Mouse (Mus musculus): ENCODE measurements around the gene Lnpep. TPM values are rescaled to one million over a fixed set of nuclear protein-coding genes. Genes with fewer than 3 reads are reported as not detected.

Gene Lnpep
- polyA plus RNA-seq, 1 experiment from 2014 or later, result 6.3 TPM

- no peak for DNase-seq (ENCODE audit: extremely low spot score, low spot score)
- H3K4me1 ChIP-seq, result peaks cover 17% of the 10 kb centered on the region
- H3K27ac ChIP-seq, result no peak overlapping the region
- H3K9me3 ChIP-seq, result no peaks in the 10 kb centered on the region
- no peaks in the 10 kb centered on the region for H3K36me3 ChIP-seq (replicated peaks)
- no peaks in the 10 kb centered on the region for H3K27me3 ChIP-seq (ENCODE audit: poor library complexity, severe bottlenecking)
- no peak overlapping the region for H3K4me3 ChIP-seq
Observed at GRCm38 (mm10) chr17:17602786-17603185, 22.1 kb downstream of the Lnpep start.

- WGBS, result 54% methylated on average over 4 of the region's 4 CpGs
- Histone ChIP-seq H3K9me3 (no peaks in the 10 kb centered on the region), H3K36me3 (replicated peaks) (no peaks in the 10 kb centered on the region), H3K4me1 (peaks cover 13% of the 10 kb centered on the region), H3K27me3 (ENCODE audit: poor library complexity, severe bottlenecking) (no peaks in the 10 kb centered on the region), H3K27ac (no peak overlapping the region), H3K4me3 (no peak overlapping the region)
- DNase-seq (ENCODE audit: extremely low spot score, low spot score), result no peak
Observed at GRCm38 (mm10) chr17:17602330-17602729, 22.5 kb downstream of the Lnpep start.

- H3K27ac ChIP-seq, result no peak overlapping the region
- H3K4me3 ChIP-seq, result no peak overlapping the region
- H3K27me3 ChIP-seq (ENCODE audit: poor library complexity, severe bottlenecking), result no peaks in the 10 kb centered on the region
- peaks cover 12% of the 10 kb centered on the region for H3K4me1 ChIP-seq
- no peaks in the 10 kb centered on the region for H3K36me3 ChIP-seq (replicated peaks)
- no peak for DNase-seq (ENCODE audit: extremely low spot score, low spot score)
- no peaks in the 10 kb centered on the region for H3K9me3 ChIP-seq
- WGBS, result 82% methylated on average over 3 of the region's 3 CpGs
Observed at GRCm38 (mm10) chr17:17600804-17601252, 24.0 kb downstream of the Lnpep start.

- H3K9me3 ChIP-seq, result no peaks in the 10 kb centered on the region
- H3K27me3 ChIP-seq (ENCODE audit: poor library complexity, severe bottlenecking), result no peaks in the 10 kb centered on the region
- H3K4me3 ChIP-seq, result no peak overlapping the region
- no peak overlapping the region for H3K27ac ChIP-seq
- no peaks in the 10 kb centered on the region for H3K36me3 ChIP-seq (replicated peaks)
- peaks cover 12% of the 10 kb centered on the region for H3K4me1 ChIP-seq
- WGBS, result 89% methylated on average over 1 of the region's 1 CpGs
- DNase-seq (ENCODE audit: extremely low spot score, low spot score), result no peak
Observed at GRCm38 (mm10) chr17:17600001-17600400, 24.8 kb downstream of the Lnpep start.

- no peak overlapping the region for H3K27ac ChIP-seq
- peaks cover 12% of the 10 kb centered on the region for H3K4me1 ChIP-seq
- DNase-seq (ENCODE audit: extremely low spot score, low spot score), result no peak
- no peaks in the 10 kb centered on the region for H3K9me3 ChIP-seq
- H3K36me3 ChIP-seq (replicated peaks), result no peaks in the 10 kb centered on the region
- H3K4me3 ChIP-seq, result no peak overlapping the region
- no peaks in the 10 kb centered on the region for H3K27me3 ChIP-seq (ENCODE audit: poor library complexity, severe bottlenecking)
- WGBS, result 91% methylated on average over 2 of the region's 2 CpGs
Observed at GRCm38 (mm10) chr17:17598355-17598754, 26.5 kb downstream of the Lnpep start.

DNA sequence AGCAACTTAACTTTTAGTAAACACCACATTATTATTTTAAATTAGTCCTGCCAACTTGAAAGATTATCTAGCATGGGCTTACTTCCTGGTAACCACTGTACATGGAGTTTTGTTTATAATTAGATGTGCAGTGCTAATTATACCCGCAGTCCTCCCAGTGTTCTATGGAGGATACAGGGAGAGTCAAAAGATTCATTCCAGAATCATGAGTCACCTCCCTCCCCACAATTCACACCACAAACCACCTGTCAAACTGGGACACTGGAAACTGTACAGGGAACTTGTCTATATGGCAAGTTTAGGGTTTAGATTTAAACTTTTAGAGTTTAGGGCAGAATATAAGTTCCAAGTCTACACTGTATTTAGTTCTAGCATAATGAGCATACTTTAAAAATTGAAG lies 31.9 kb downstream of the Lnpep start:
- WGBS, result 91% methylated on average over 1 of the region's 1 CpGs
- Histone ChIP-seq H3K27ac (no peak overlapping the region), H3K9me3 (no peaks in the 10 kb centered on the region), H3K4me3 (no peak overlapping the region), H3K4me1 (no peaks in the 10 kb centered on the region), H3K27me3 (ENCODE audit: poor library complexity, severe bottlenecking) (no peaks in the 10 kb centered on the region), H3K36me3 (replicated peaks) (no peaks in the 10 kb centered on the region)
- no peak for DNase-seq (ENCODE audit: extremely low spot score, low spot score)

GRCm38 (mm10) chr17:17587333-17588047 lies 37.4 kb downstream of the Lnpep start:
- no peaks in the 10 kb centered on the region for H3K9me3 ChIP-seq
- no peaks in the 10 kb centered on the region for H3K4me1 ChIP-seq
- H3K27ac ChIP-seq, result no peak overlapping the region
- no peak for DNase-seq (ENCODE audit: extremely low spot score, low spot score)
- H3K4me3 ChIP-seq, result no peak overlapping the region
- H3K27me3 ChIP-seq (ENCODE audit: poor library complexity, severe bottlenecking), result no peaks in the 10 kb centered on the region
- H3K36me3 ChIP-seq (replicated peaks), result no peaks in the 10 kb centered on the region
- 82% methylated on average over 7 of the region's 7 CpGs for WGBS

DNA sequence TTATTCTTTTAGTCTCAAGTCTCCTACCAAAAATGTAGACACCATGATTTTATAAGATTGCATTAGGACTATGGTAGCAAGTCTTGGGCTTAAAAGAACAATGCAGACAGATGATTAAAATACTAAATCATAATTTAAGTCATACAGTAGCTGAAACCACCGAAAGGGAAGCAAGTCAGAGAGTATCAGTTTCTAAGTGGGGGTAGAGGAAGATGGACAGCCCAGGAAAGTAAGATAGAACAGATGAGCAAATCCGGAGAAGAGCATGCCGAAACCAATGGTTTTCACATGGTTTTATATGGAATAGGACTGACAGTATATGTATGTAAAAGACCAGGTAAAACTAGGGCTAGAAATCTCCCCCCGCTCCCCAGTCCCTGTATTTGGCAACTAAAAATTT lies 39.7 kb downstream of the Lnpep start:
- Histone ChIP-seq H3K4me1 (no peaks in the 10 kb centered on the region), H3K36me3 (replicated peaks) (no peaks in the 10 kb centered on the region), H3K27me3 (ENCODE audit: poor library complexity, severe bottlenecking) (no peaks in the 10 kb centered on the region), H3K9me3 (no peaks in the 10 kb centered on the region), H3K4me3 (no peak overlapping the region), H3K27ac (no peak overlapping the region)
- 95% methylated on average over 4 of the region's 4 CpGs for WGBS
- no peak for DNase-seq (ENCODE audit: extremely low spot score, low spot score)

GRCm38 (mm10) chr17:17583896-17584295 lies 41.0 kb downstream of the Lnpep start:
- H3K27me3 ChIP-seq (ENCODE audit: poor library complexity, severe bottlenecking), result no peaks in the 10 kb centered on the region

DNA sequence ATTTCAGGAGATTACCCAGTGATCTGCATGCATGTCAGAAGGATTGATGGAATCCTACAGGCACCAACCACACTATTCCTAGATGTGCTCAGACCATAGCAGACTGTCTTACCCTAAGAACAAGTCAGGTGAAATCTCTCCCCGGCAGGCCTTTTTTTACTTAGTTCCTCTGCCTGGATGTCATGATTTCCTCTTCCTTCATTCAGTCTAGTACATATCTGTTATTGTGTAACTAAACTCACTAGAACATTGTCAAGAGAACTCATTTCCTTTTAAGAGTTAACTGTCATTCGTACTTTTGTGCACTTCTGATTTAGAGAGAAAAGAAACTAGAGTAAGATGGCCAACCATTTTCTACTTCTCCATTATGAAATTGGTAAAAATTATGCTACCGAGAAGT lies 43.6 kb downstream of the Lnpep start:
- Histone ChIP-seq H3K36me3 (replicated peaks) (peaks cover 11% of the 10 kb centered on the region), H3K4me3 (no peak overlapping the region), H3K27me3 (ENCODE audit: poor library complexity, severe bottlenecking) (no peaks in the 10 kb centered on the region), H3K9me3 (no peaks in the 10 kb centered on the region), H3K4me1 (no peaks in the 10 kb centered on the region), H3K27ac (no peak overlapping the region)
- no peak for DNase-seq (ENCODE audit: extremely low spot score, low spot score)
- 89% methylated on average over 3 of the region's 3 CpGs for WGBS

More at GRCm38 (mm10) chr17:17583896-17584295, 41.0 kb downstream of the Lnpep start:
- no peak overlapping the region for H3K27ac ChIP-seq
- H3K36me3 ChIP-seq (replicated peaks), result peaks cover 3% of the 10 kb centered on the region
- no peak for DNase-seq (ENCODE audit: extremely low spot score, low spot score)
- no peaks in the 10 kb centered on the region for H3K9me3 ChIP-seq
- 47% methylated on average over 2 of the region's 2 CpGs for WGBS
- H3K4me1 ChIP-seq, result no peaks in the 10 kb centered on the region
- no peak overlapping the region for H3K4me3 ChIP-seq

- DNase-seq (ENCODE audit: extremely low spot score, low spot score), result no peak
- H3K27me3 ChIP-seq (ENCODE audit: poor library complexity, severe bottlenecking), result no peaks in the 10 kb centered on the region
- WGBS, result 98% methylated on average over 9 of the region's 9 CpGs
- no peak overlapping the region for H3K4me3 ChIP-seq
- no peak overlapping the region for H3K27ac ChIP-seq
- peaks cover 47% of the 10 kb centered on the region for H3K36me3 ChIP-seq (replicated peaks)
- H3K9me3 ChIP-seq, result no peaks in the 10 kb centered on the region
- H3K4me1 ChIP-seq, result no peaks in the 10 kb centered on the region
Observed at GRCm38 (mm10) chr17:17576399-17576798, 48.5 kb downstream of the Lnpep start.

DNA sequence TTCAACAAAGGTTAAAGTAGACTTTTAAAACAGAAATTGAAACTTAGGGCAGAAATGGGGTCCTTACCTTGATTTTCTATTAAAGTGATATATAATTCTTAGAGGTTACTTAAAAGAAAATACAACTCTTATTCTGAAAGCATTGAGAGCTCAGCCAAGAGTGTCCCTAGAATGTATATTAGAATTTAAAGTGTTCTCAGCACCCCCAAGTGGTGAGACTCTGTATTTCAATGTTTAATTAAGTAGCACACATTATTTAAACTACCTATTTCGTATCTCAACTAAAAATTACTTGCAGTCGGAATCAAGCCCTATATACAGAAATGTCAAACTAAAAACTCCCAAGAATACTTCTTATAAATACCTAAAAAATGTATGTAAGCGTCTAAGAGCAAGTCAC lies 57.8 kb downstream of the Lnpep start:
- Histone ChIP-seq H3K4me1 (no peaks in the 10 kb centered on the region), H3K27me3 (ENCODE audit: poor library complexity, severe bottlenecking) (no peaks in the 10 kb centered on the region), H3K36me3 (replicated peaks) (peaks cover 35% of the 10 kb centered on the region), H3K27ac (no peak overlapping the region), H3K4me3 (no peak overlapping the region), H3K9me3 (no peaks in the 10 kb centered on the region)
- DNase-seq (ENCODE audit: extremely low spot score, low spot score), result no peak
- WGBS, result 48% methylated on average over 3 of the region's 3 CpGs

- Histone ChIP-seq H3K27me3 (ENCODE audit: poor library complexity, severe bottlenecking) (no peaks in the 10 kb centered on the region), H3K9me3 (no peaks in the 10 kb centered on the region), H3K36me3 (replicated peaks) (peaks cover 30% of the 10 kb centered on the region), H3K27ac (no peak overlapping the region), H3K4me1 (no peaks in the 10 kb centered on the region), H3K4me3 (no peak overlapping the region)
- no peak for DNase-seq (ENCODE audit: extremely low spot score, low spot score)
- 68% methylated on average over 3 of the region's 3 CpGs for WGBS
Observed at GRCm38 (mm10) chr17:17548958-17549357, 75.9 kb downstream of the Lnpep start.

- H3K36me3 ChIP-seq (replicated peaks), result peaks cover 67% of the 10 kb centered on the region
Observed at GRCm38 (mm10) chr17:17531338-17531737, 93.5 kb downstream of the Lnpep start.

More at GRCm38 (mm10) chr17:17531338-17531737, 93.5 kb downstream of the Lnpep start:
- Histone ChIP-seq H3K4me1 (no peaks in the 10 kb centered on the region), H3K27ac (no peak overlapping the region), H3K9me3 (no peaks in the 10 kb centered on the region), H3K27me3 (ENCODE audit: poor library complexity, severe bottlenecking) (no peaks in the 10 kb centered on the region), H3K4me3 (no peak overlapping the region)
- DNase-seq (ENCODE audit: extremely low spot score, low spot score), result no peak

Measured in forebrain, embryonic 10.5 days (tissue).